Mouse (Mus musculus) CH12.LX (cell line): ENCODE results near the gene Gm13288. TPM values are rescaled to one million over a fixed set of nuclear protein-coding genes. Genes with fewer than 3 reads are reported as not detected.
"Not testable (repeated sequence)": the region's sequence is repeated elsewhere in the genome, so short reads cannot be mapped to it uniquely, and the experiment has no call there.

Experiments used
- DNase-seq: peaks from one replicate; pipeline ENCODE4 v3.0.0-alpha.2; 2013; ENCODE audit errors: extremely low read depth
- H3K27ac ChIP-seq: 2 replicates; pipeline ENCODE4 v1.5.1; 2012; ENCODE audit warnings: low read depth, mild to moderate bottlenecking, control low read depth, moderate library complexity; ENCODE audit not compliant: insufficient read depth
- H3K27me3 ChIP-seq: replicated peaks from 2 replicates; pipeline ENCODE3; 2012; ENCODE audit warnings: inconsistent platforms
- H3K36me3 ChIP-seq, 2 experiments: replicated peaks in 1 of 2; 2 replicates each; pipeline versions ENCODE3 to v1.6.1; 2012; ENCODE audit warnings: inconsistent platforms in 1 of 2, low read length in 1 of 2, mild to moderate bottlenecking in 1 of 2, mixed read lengths in 1 of 2, moderate library complexity in 1 of 2; ENCODE audit not compliant: control insufficient read depth in 1 of 2, insufficient read depth in 1 of 2
- H3K4me1 ChIP-seq, 2 experiments: 2 replicates each; pipeline ENCODE4 v1.6.1; 2012; ENCODE audit warnings: inconsistent platforms in 1 of 2, moderate library complexity in 1 of 2; ENCODE audit not compliant: insufficient read depth in 2 of 2, control insufficient read depth in 1 of 2
- H3K4me2 ChIP-seq: 2 replicates; pipeline ENCODE4 v1.6.1; 2012; ENCODE audit warnings: low read depth, mild to moderate bottlenecking, control low read depth; ENCODE audit not compliant: poor library complexity, insufficient read depth, severe bottlenecking
- H3K4me3 ChIP-seq, 3 experiments: fragments of 150-350 bp in 1 of 3; sonication (generic) in 1 of 3; replicated peaks in 1 of 3; 2 replicates each; pipeline versions ENCODE3 to v1.5.1; 2011 to 2012; ENCODE audit warnings: low read depth in 2 of 3, low read length in 2 of 3, mild to moderate bottlenecking in 2 of 3, moderate library complexity in 2 of 3, control low read depth in 1 of 3, improper control_type of control experiment in 1 of 3, inconsistent platforms in 1 of 3, mixed read lengths in 1 of 3; ENCODE audit not compliant: poor library complexity in 1 of 3
- H3K79me2 ChIP-seq: replicated peaks from 2 replicates; pipeline ENCODE4 v1.6.1; 2012; ENCODE audit warnings: mild to moderate bottlenecking, moderate library complexity; ENCODE audit not compliant: control insufficient read depth, poor library complexity, insufficient read depth, severe bottlenecking; ENCODE audit errors: extremely low read depth
- H3K9ac ChIP-seq: 2 replicates; pipeline ENCODE4 v1.6.1; 2012; ENCODE audit warnings: low read depth, mild to moderate bottlenecking, control low read depth, moderate library complexity; ENCODE audit not compliant: insufficient read depth
- H3K9me3 ChIP-seq: replicated peaks from 2 replicates; pipeline ENCODE3; 2012; ENCODE audit warnings: low read length, inconsistent platforms, mixed read lengths
- BHLHE40 ChIP-seq: IDR thresholded peaks from 2 replicates; pipeline ENCODE4 v1.6.1; 2011; ENCODE audit warnings: mild to moderate bottlenecking, low read depth, low read length, improper control_type of control experiment
- CTCF ChIP-seq, 2 experiments: IDR thresholded peaks in 1 of 2; conservative IDR thresholded peaks in 1 of 2; 2 replicates each; pipeline ENCODE4 v1.5.1; 2011 to 2012; ENCODE audit warnings: low read depth in 2 of 2, low read length in 2 of 2, improper control_type of control experiment in 1 of 2, inconsistent platforms in 1 of 2, mild to moderate bottlenecking in 1 of 2, moderate library complexity in 1 of 2
- UBTF ChIP-seq: IDR thresholded peaks from 2 replicates; pipeline ENCODE4 v1.6.1; 2012; ENCODE audit warnings: low read depth, mild to moderate bottlenecking, inconsistent platforms, low read length, improper control_type of control experiment, moderate library complexity
- ZMIZ1 ChIP-seq: IDR thresholded peaks from 2 replicates; pipeline ENCODE4 v1.6.1; 2012; ENCODE audit warnings: low read depth, mild to moderate bottlenecking, inconsistent platforms, low read length, improper control_type of control experiment
- dilution Hi-C: fragments of 300-500 bp; cut with MboI; formaldehyde crosslinking; loops from 2 replicates; pipeline ENCODE4 v1.14.3; 2020; ENCODE audit warnings: low sequenced_read_pairs; ENCODE audit not compliant: extremely low pct_unique_long_range_greater_than_20kb, extremely low pct_ligation_motif_present
- in situ Hi-C: fragments of 300-500 bp; cut with MboI; formaldehyde crosslinking; loops from 3 replicates; pipeline ENCODE4 v1.14.3; 2019; ENCODE audit warnings: low sequenced_read_pairs, low pct_ligation_motif_present, low pct_unique_long_range_greater_than_20kb, mixed read lengths
- polyA plus RNA-seq: library from polyadenylated mRNA; unstranded; fragments of >175 nt; gene quantifications from 2 replicates; pipeline ENCODE4 v1.2.1, GENCODE M21; 2012; ENCODE audit warnings: low read depth; ENCODE audit not compliant: insufficient read length
- total RNA-seq, 2 experiments: library from RNA; depleted of rRNA; stranded (reverse); fragments of 300-350 nt in 1 of 2; fragments of >200 nt in 1 of 2; gene quantifications; 2 replicates each; pipeline ENCODE4 v1.2.3; 2012 to 2014

Gene Gm13288
- total and polyA plus RNA-seq, 3 experiments = not detected

DNA sequence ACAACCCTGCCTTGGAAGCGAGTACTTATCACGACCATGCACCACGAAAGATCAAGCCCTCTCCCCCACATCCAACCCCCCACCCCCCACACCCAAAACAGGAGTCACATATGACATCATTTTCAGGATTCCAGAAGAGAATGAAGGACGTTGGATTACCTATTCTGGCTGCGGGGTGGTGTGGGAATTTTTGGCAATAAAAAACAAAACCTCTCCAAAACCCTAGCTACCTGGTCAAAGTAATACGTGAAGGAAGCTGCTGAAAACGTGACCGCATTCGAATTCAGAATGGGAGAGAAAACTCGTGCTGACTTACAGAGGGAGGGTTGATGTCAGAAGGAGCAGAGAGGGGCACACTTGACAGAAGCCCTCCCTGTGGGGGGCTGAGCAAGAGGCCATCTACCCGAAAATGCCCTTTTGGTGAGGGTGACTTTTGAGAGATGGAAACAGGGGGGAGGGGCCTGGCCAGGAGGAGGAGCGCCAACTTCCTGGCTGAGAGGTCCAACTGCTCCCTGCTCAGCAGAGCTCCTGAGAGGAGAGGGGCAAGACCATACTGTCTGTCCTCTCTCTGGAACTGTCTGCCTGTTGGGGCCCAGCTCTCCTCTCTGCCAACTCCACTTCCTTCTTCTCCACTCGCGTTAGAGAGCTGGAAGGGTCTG lies 45.6 kb upstream of the Gm13288 start, which contains the start of gene Gm13283:
Gene Gm13283, plus strand, starts transcription at position 510 of the 659 bp plus-strand sequence.
- H3K36me3 ChIP-seq, DNase-seq, in situ Hi-C loops, H3K27ac ChIP-seq, H3K27me3 ChIP-seq, dilution Hi-C loops, H3K79me2 ChIP-seq: not testable (repeated sequence)
- peak within 1 kb of the TSS; percentile 56; the same call in 1 of the 2 replicates for H3K4me2 ChIP-seq
- TF ChIP-seq BHLHE40 (peak; percentile 34; the same call in 1 of the 2 replicates), ZMIZ1 (peak; percentile 32; the same call in 1 of the 2 replicates)
- TF ChIP-seq, all 38 proteins: peak for 2; not testable (repeated sequence) for 36
- H3K4me3 ChIP-seq = peak within 1 kb of the TSS in 1 of 3 experiments; percentile 63
- not testable (repeated sequence) for H3K4me1 ChIP-seq, H3K9me3 ChIP-seq
- H3K9ac ChIP-seq = peak within 1 kb of the TSS; percentile 60; the same call in 1 of the 2 replicates

GRCm38 (mm10) chr4:88760431-88760830 lies 44.9 kb upstream of the Gm13288 start:
- H3K36me3 ChIP-seq, H3K27ac ChIP-seq, H3K9me3 ChIP-seq, H3K27me3 ChIP-seq, H3K4me1 ChIP-seq, dilution Hi-C loops, in situ Hi-C loops, H3K79me2 ChIP-seq: not testable (repeated sequence)
- Histone ChIP-seq H3K4me3 (peak overlapping the region in 1 of 3 experiments; percentile 63), H3K9ac (peak overlapping the region; percentile 60; the same call in 1 of the 2 replicates), H3K4me2 (peak overlapping the region; percentile 56; the same call in 1 of the 2 replicates)
- DNase-seq = peak; percentile 56
- TF ChIP-seq CTCF (conservative IDR thresholded peaks at IDR 0.05 in 1 of 2, IDR thresholded peaks at IDR 0.05 in 1 of 2; ENCODE audit: low read depth in 2 of 2, low read length in 2 of 2) (peak in 1 of 2 experiments; percentile 42; a peak in 2 of 4 replicates), UBTF (0 out of 2 replicates have a peak, but pooled peaks have one; percentile 42)

DNA sequence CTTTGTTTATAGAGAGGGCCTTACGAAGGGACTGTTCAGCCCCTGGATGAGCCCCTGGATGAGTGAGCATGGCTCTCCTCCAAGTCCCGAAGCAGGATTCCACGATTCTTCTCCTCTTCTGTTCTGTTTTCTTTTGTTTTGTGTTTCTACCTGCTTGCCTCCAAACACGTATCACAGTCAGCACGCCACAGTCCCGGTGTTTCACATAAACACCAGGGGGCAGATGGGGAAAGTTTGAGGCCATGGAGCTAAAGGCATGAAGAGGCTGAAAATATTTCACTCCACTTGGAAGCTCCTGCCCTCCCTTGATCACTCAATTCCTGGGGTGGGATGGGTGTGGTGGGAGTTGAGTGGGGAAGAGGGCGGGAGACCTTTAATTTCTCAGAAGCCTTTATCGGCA lies 43.6 kb upstream of the Gm13288 start:
- H3K27me3 ChIP-seq, H3K4me1 ChIP-seq, H3K9me3 ChIP-seq, H3K27ac ChIP-seq, H3K36me3 ChIP-seq, dilution Hi-C loops, H3K4me3 ChIP-seq, in situ Hi-C loops, DNase-seq, H3K4me2 ChIP-seq, H3K9ac ChIP-seq, H3K79me2 ChIP-seq: not testable (repeated sequence)

DNA sequence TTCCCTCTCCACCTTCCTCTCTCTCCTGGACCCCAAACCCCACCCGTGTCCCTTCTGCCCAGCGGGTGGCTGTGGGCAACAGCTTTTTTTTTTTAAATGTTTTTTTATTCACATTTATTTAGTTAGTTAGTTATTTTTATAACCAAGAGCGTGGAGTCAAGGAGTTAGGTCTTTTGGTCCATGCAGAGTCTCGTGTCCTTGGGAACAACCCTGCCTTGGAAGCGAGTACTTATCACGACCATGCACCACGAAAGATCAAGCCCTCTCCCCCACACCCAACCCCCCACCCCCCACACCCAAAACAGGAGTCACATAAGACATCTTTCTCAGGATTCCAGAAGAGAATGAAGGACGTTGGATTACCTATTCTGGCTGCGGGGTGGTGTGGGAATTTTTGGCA lies 43.0 kb upstream of the Gm13288 start:
- dilution Hi-C loops, H3K9me3 ChIP-seq, in situ Hi-C loops, DNase-seq, H3K4me3 ChIP-seq, H3K9ac ChIP-seq, H3K27me3 ChIP-seq, H3K4me1 ChIP-seq, H3K79me2 ChIP-seq, H3K36me3 ChIP-seq, H3K27ac ChIP-seq: not testable (repeated sequence)
- H3K4me2 ChIP-seq = peak overlapping the region; percentile 85; the same call in 1 of the 2 replicates
